Mouse (Mus musculus): ENCODE measurements at regions not wholly inside any gene's neighbourhood (a gene's known extent, or its start where the extent isn't known, plus 50 kb on each side); places are given as distances from the start of the nearest gene placed in this dataset.
A peak's percentile ranks its signal among the peaks of the same experiment; 100 is the strongest.

GRCm38 (mm10) chr15:70920862-70921261, 2913.5 kb upstream of the Gm6569 start:
- TF ChIP-seq CTCF (IDR thresholded peaks at IDR 0.05; ENCODE audit: low read depth) (peak; percentile 36; the same call in 1 of the 2 replicates), EP300 (IDR thresholded peaks at IDR 0.05; ENCODE audit: low read depth) (no peak)

All from liver, embryonic 14.5 days (tissue).